Mouse (Mus musculus) spleen, adult 2 months (tissue): Measurements from ENCODE around the gene Tenm4. TPM values are rescaled to one million over a fixed set of nuclear protein-coding genes. Genes with fewer than 3 reads are reported as not detected.

ENCODE experiments used
- DNase-seq, 2 experiments: peaks; one replicate each; pipeline versions ENCODE4 v3.0.0 to v3.0.0-alpha.2; 2012 to 2021; ENCODE audit warnings: low spot score in 2 of 2, low read depth in 1 of 2
- H3K27ac ChIP-seq: fragments of 200-500 bp; 2 replicates; pipeline ENCODE4 v1.5.1; 2012; ENCODE audit warnings: low read length, inconsistent platforms; ENCODE audit not compliant: insufficient read depth
- H3K27me3 ChIP-seq: fragments of 200-500 bp; 2 replicates; pipeline ENCODE4 v1.6.1; 2012; ENCODE audit warnings: mild to moderate bottlenecking, moderate library complexity, low read length, inconsistent platforms; ENCODE audit not compliant: control insufficient read depth, insufficient read depth
- H3K36me3 ChIP-seq: fragments of 200-500 bp; 2 replicates; pipeline ENCODE4 v1.6.1; 2012; ENCODE audit warnings: mild to moderate bottlenecking, low read length, inconsistent platforms; ENCODE audit not compliant: control insufficient read depth, insufficient read depth
- H3K4me1 ChIP-seq: fragments of 200-500 bp; 2 replicates; pipeline ENCODE4 v1.6.1; 2011; ENCODE audit warnings: inconsistent platforms; ENCODE audit not compliant: control insufficient read depth, insufficient read depth, insufficient read length
- H3K4me3 ChIP-seq: fragments of 200-500 bp; 2 replicates; pipeline ENCODE4 v1.5.1; 2011; ENCODE audit warnings: mild to moderate bottlenecking, inconsistent platforms; ENCODE audit not compliant: insufficient read depth, insufficient read length; ENCODE audit errors: extremely low read depth
- CTCF ChIP-seq: fragments of 200-500 bp; IDR thresholded peaks from 2 replicates; pipeline ENCODE4 v1.5.1; 2011; ENCODE audit warnings: mild to moderate bottlenecking, inconsistent platforms; ENCODE audit not compliant: insufficient read depth, insufficient read length, insufficient replicate concordance; ENCODE audit errors: extremely low read depth
- POLR2A ChIP-seq: fragments of 200-500 bp; IDR thresholded peaks from 2 replicates; pipeline ENCODE4 v1.6.1; 2011; ENCODE audit warnings: low read depth, low read length, inconsistent platforms
- WGBS: fragments of 180-500 bp; shearing (Covaris S2); methylation state at CpG from one replicate; pipeline ENCODE4 v1.1.7; 2018; 5-methylcytosine and 5-hydroxymethylcytosine counted together
- polyA plus RNA-seq: library from polyadenylated mRNA; depleted of rRNA; stranded (reverse); fragments of >200 nt; gene quantifications from 2 replicates; pipeline ENCODE4 v1.2.3, GENCODE M21; 2012

The Tenm4 gene
- polyA plus RNA-seq, 1 experiment, result 1.2 TPM

- no peak overlapping the region for H3K4me3 ChIP-seq
- no peak overlapping the region for H3K27ac ChIP-seq
- no peaks in the 10 kb centered on the region for H3K36me3 ChIP-seq
- no peaks in the 10 kb centered on the region for H3K4me1 ChIP-seq
- 88% methylated on average over 3 of the region's 3 CpGs for WGBS
- no peak for DNase-seq
- H3K27me3 ChIP-seq, result no peaks in the 10 kb centered on the region
- TF ChIP-seq CTCF, result no peak
- TF ChIP-seq POLR2A, result no peak
Measured at GRCm38 (mm10) chr7:96356285-96356811, 185.3 kb downstream of the Tenm4 start.

- Histone ChIP-seq H3K4me1 (no peaks in the 10 kb centered on the region), H3K27me3 (no peaks in the 10 kb centered on the region), H3K36me3 (no peaks in the 10 kb centered on the region), H3K4me3 (no peak overlapping the region), H3K27ac (no peak overlapping the region)
- WGBS, result 20% methylated on average over 6 of the region's 6 CpGs
- TF ChIP-seq POLR2A (no peak), CTCF (no peak)
- no peak for DNase-seq
Measured at GRCm38 (mm10) chr7:96357550-96357949, 186.5 kb downstream of the Tenm4 start.

GRCm38 (mm10) chr7:96363311-96363710, 192.3 kb downstream of the Tenm4 start:
- no peak for TF ChIP-seq POLR2A
- no peak for TF ChIP-seq CTCF
- no peaks in the 10 kb centered on the region for H3K4me1 ChIP-seq
- H3K27me3 ChIP-seq, result no peaks in the 10 kb centered on the region
- no peak overlapping the region for H3K27ac ChIP-seq
- DNase-seq, result no peak
- WGBS, result 66% methylated on average over 3 of the region's 3 CpGs
- no peak overlapping the region for H3K4me3 ChIP-seq
- H3K36me3 ChIP-seq, result no peaks in the 10 kb centered on the region

- H3K4me3 ChIP-seq, result no peak overlapping the region
- DNase-seq, result no peak
Measured at GRCm38 (mm10) chr7:96369947-96370346, 198.9 kb downstream of the Tenm4 start.

GRCm38 (mm10) chr7:96374004-96374663, 203.1 kb downstream of the Tenm4 start:
- TF ChIP-seq CTCF, result no peak
- TF ChIP-seq POLR2A, result no peak
- no peak for DNase-seq
- Histone ChIP-seq H3K4me1 (no peaks in the 10 kb centered on the region), H3K4me3 (no peak overlapping the region), H3K27me3 (no peaks in the 10 kb centered on the region), H3K27ac (no peak overlapping the region), H3K36me3 (no peaks in the 10 kb centered on the region)
- 37% methylated on average over 6 of the region's 6 CpGs for WGBS

More at GRCm38 (mm10) chr7:96369947-96370346, 198.9 kb downstream of the Tenm4 start:
- no peak overlapping the region for H3K27ac ChIP-seq
- 97% methylated on average over 4 of the region's 4 CpGs for WGBS
- H3K27me3 ChIP-seq, result no peaks in the 10 kb centered on the region
- no peaks in the 10 kb centered on the region for H3K36me3 ChIP-seq
- no peaks in the 10 kb centered on the region for H3K4me1 ChIP-seq
- TF ChIP-seq CTCF (no peak), POLR2A (no peak)

- no peak for TF ChIP-seq CTCF
- H3K27ac ChIP-seq, result no peak overlapping the region
- 81% methylated on average over 6 of the region's 6 CpGs for WGBS
Measured at GRCm38 (mm10) chr7:96375507-96375906, 204.5 kb downstream of the Tenm4 start.

GRCm38 (mm10) chr7:96383686-96384528, 212.9 kb downstream of the Tenm4 start:
- DNase-seq, result no peak
- Histone ChIP-seq H3K27me3 (no peaks in the 10 kb centered on the region), H3K27ac (no peak overlapping the region), H3K36me3 (no peaks in the 10 kb centered on the region), H3K4me3 (no peak overlapping the region), H3K4me1 (no peaks in the 10 kb centered on the region)
- TF ChIP-seq POLR2A (no peak), CTCF (no peak)
- WGBS, result 64% methylated on average over 6 of the region's 6 CpGs

More at GRCm38 (mm10) chr7:96375507-96375906, 204.5 kb downstream of the Tenm4 start:
- Histone ChIP-seq H3K4me3 (no peak overlapping the region), H3K4me1 (no peaks in the 10 kb centered on the region), H3K27me3 (no peaks in the 10 kb centered on the region), H3K36me3 (no peaks in the 10 kb centered on the region)
- DNase-seq, result no peak
